Mouse (Mus musculus): ENCODE measurements around the gene Atl1. TPM values are rescaled to one million over a fixed set of nuclear protein-coding genes. Genes with fewer than 3 reads are reported as not detected.

The Atl1 gene
- polyA plus RNA-seq, 1 experiment from 2014 or later, result 147 TPM

GRCm38 (mm10) chr12:69891721-69892120 lies 693 bp upstream of the Atl1 start:
- Histone ChIP-seq H3K27ac (peak overlapping the region; percentile 97), H3K36me3 (replicated peaks; ENCODE audit: control insufficient read depth, insufficient read depth) (no peaks in the 10 kb centered on the region), H3K4me1 (replicated peaks; ENCODE audit: control insufficient read depth, insufficient read depth, low read length) (peaks cover 27% of the 10 kb centered on the region), H3K4me3 (replicated peaks; ENCODE audit: low read length) (peak overlapping the region; percentile 93), H3K27me3 (ENCODE audit: control insufficient read depth, insufficient read depth, low read length) (no peaks in the 10 kb centered on the region), H3K9ac (peak overlapping the region; percentile 95), H3K9me3 (ENCODE audit: control insufficient read depth, low read length) (no peaks in the 10 kb centered on the region), H3K4me2 (replicated peaks) (peak overlapping the region; percentile 89)
- ATAC-seq (ENCODE audit: low FRiP score) (no peak), DNase-seq (ENCODE audit: low spot score) (no peak)
- 48% methylated on average over 3 of the region's 3 CpGs for WGBS

- 65% methylated on average over 6 of the region's 6 CpGs for WGBS
- no peaks in the 10 kb centered on the region for H3K9me3 ChIP-seq (ENCODE audit: control insufficient read depth, low read length)
- H3K9ac ChIP-seq, result 0 out of 2 replicates have a peak overlapping the region, but pooled peaks have one; percentile 95
- DNase-seq (ENCODE audit: low spot score) (no peak), ATAC-seq (ENCODE audit: low FRiP score) (no peak)
- H3K27me3 ChIP-seq (ENCODE audit: control insufficient read depth, insufficient read depth, low read length), result no peaks in the 10 kb centered on the region
- no peaks in the 10 kb centered on the region for H3K36me3 ChIP-seq (replicated peaks; ENCODE audit: control insufficient read depth, insufficient read depth)
- no peak overlapping the region for H3K4me3 ChIP-seq (replicated peaks; ENCODE audit: low read length)
- H3K4me2 ChIP-seq (replicated peaks), result peak overlapping the region; percentile 89
- H3K4me1 ChIP-seq (replicated peaks; ENCODE audit: control insufficient read depth, insufficient read depth, low read length), result peaks cover 20% of the 10 kb centered on the region
- no peak overlapping the region for H3K27ac ChIP-seq
These were observed 1.5 kb downstream of the Atl1 start for GRCm38 (mm10) chr12:69893927-69894326.

DNA sequence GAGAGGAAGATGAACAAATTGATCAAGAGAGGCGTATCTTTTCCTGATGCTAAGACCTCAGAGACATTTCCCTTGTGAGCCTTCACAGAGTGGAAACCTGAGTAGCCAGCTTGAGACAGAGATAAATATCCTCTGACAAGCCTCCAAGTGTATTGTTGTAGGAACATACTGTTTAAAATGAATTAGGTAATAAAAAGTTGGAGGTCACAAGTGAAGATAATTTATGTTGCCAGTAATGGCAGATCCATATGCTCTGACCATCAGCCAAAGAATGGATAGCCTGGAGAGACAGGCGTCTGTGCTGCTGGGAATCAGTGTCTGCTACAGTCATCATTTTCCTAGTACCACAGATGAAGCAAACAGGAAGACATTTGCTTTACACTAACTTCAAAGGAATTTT lies 2.6 kb downstream of the Atl1 start:
- H3K9me3 ChIP-seq (ENCODE audit: control insufficient read depth, low read length), result no peaks in the 10 kb centered on the region
- ATAC-seq (ENCODE audit: low FRiP score), result no peak
- no peak overlapping the region for H3K4me2 ChIP-seq (replicated peaks)
- H3K27me3 ChIP-seq (ENCODE audit: control insufficient read depth, insufficient read depth, low read length), result no peaks in the 10 kb centered on the region
- no peak for DNase-seq (ENCODE audit: low spot score)
- no peaks in the 10 kb centered on the region for H3K36me3 ChIP-seq (replicated peaks; ENCODE audit: control insufficient read depth, insufficient read depth)
- H3K4me1 ChIP-seq (replicated peaks; ENCODE audit: control insufficient read depth, insufficient read depth, low read length), result peaks cover 16% of the 10 kb centered on the region
- H3K27ac ChIP-seq, result no peak overlapping the region
- no peak overlapping the region for H3K4me3 ChIP-seq (replicated peaks; ENCODE audit: low read length)
- no peak overlapping the region for H3K9ac ChIP-seq
- whole genome bisulfite sequencing, result 61% methylated on average over 2 of the region's 2 CpGs

DNA sequence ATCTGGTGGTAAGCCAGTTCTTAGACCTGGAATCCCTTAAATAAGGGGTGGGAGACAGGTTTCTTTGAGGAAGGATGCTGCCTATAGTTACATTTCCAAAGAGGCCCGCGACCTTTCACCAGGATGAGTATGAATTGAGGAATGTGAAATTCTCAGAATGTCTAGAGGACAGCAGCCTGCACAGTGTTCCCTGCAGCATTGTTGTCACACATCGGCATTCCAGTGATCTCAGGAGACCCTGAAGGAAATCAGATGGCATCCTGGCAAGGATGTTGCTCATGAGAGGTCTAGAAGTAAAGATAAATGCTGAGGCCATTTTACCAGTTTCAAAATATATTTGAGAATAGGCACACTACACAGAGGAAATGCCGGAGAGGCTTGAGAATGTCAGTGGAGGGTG lies 5.7 kb downstream of the Atl1 start:
- ATAC-seq (ENCODE audit: low FRiP score) (no peak), DNase-seq (ENCODE audit: low spot score) (no peak)
- Histone ChIP-seq H3K4me3 (replicated peaks; ENCODE audit: low read length) (no peak overlapping the region), H3K27me3 (ENCODE audit: control insufficient read depth, insufficient read depth, low read length) (no peaks in the 10 kb centered on the region), H3K4me1 (replicated peaks; ENCODE audit: control insufficient read depth, insufficient read depth, low read length) (no peaks in the 10 kb centered on the region; the same call in none of the 2 replicates), H3K9ac (no peak overlapping the region), H3K9me3 (ENCODE audit: control insufficient read depth, low read length) (no peaks in the 10 kb centered on the region), H3K4me2 (replicated peaks) (no peak overlapping the region), H3K36me3 (replicated peaks; ENCODE audit: control insufficient read depth, insufficient read depth) (no peaks in the 10 kb centered on the region), H3K27ac (no peak overlapping the region)
- 90% methylated on average over 4 of the region's 4 CpGs for WGBS

- Histone ChIP-seq H3K36me3 (replicated peaks; ENCODE audit: control insufficient read depth, insufficient read depth) (no peaks in the 10 kb centered on the region), H3K27me3 (ENCODE audit: control insufficient read depth, insufficient read depth, low read length) (no peaks in the 10 kb centered on the region), H3K9ac (no peak overlapping the region), H3K9me3 (ENCODE audit: control insufficient read depth, low read length) (no peaks in the 10 kb centered on the region), H3K4me3 (replicated peaks; ENCODE audit: low read length) (no peak overlapping the region), H3K27ac (no peak overlapping the region), H3K4me1 (replicated peaks; ENCODE audit: control insufficient read depth, insufficient read depth, low read length) (peaks cover 20% of the 10 kb centered on the region), H3K4me2 (replicated peaks) (no peak overlapping the region)
- DNase-seq (ENCODE audit: low spot score), result no peak
- WGBS, result 80% methylated on average over 2 of the region's 2 CpGs
- no peak for ATAC-seq (ENCODE audit: low FRiP score)
These were observed 12.6 kb downstream of the Atl1 start for GRCm38 (mm10) chr12:69904991-69905390.

DNA sequence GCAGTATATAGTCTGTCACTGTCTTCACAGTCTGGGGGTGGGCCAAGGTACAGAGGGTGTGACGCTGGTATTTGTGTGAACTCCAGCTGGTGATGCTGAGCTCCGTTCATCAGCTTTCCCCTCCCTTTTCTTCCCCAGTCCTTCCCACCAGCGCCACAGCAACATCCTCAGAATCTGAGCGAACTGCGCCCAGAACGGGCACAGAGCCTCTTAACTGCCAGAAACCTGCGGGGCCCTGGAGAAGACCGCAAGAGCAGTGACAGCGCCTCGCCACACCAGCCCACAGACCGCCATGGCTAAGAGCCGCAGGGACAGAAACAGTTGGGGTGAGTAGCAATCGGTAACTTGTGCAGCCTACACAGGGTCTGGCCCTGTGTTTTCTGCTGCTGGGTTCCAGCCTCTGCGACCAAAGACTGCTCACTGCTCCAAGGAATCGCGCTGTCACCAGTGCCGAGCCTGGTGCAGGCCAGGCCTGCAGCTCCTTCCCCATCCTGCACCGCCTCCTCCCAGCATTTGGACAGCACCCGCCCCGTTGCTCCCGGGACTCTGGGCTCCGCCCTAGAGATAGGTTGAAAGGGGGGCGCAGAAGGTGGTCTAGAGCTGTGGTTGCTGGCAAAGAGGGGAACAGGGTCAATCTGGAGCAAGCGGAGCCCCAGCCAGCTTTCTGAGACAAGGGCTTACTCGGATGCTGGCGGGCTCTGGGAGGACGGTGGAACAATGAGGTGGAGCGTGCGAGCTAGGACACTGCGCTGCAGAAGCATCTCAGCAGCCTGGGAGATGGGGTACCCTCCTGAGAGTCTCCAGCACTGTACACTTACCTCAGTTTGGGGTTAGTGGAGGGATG lies 15.5 kb downstream of the Atl1 start:
- H3K27me3 ChIP-seq (ENCODE audit: control insufficient read depth, insufficient read depth, low read length), result no peaks in the 10 kb centered on the region
- ATAC-seq (ENCODE audit: low FRiP score) (peak; percentile 89), DNase-seq (ENCODE audit: low spot score) (peak; percentile 76)
- 0 out of 2 replicates have a peak, but pooled peaks cover 3% of the 10 kb centered on the region for H3K36me3 ChIP-seq (replicated peaks; ENCODE audit: control insufficient read depth, insufficient read depth)
- H3K4me1 ChIP-seq (replicated peaks; ENCODE audit: control insufficient read depth, insufficient read depth, low read length), result peaks cover 23% of the 10 kb centered on the region
- no peaks in the 10 kb centered on the region for H3K9me3 ChIP-seq (ENCODE audit: control insufficient read depth, low read length)
- H3K4me3 ChIP-seq (replicated peaks; ENCODE audit: low read length), result peak overlapping the region; percentile 70
- H3K9ac ChIP-seq, result peak overlapping the region; percentile 96
- WGBS, result 2% methylated on average over 30 of the region's 30 CpGs
- peak overlapping the region; percentile 98 for H3K27ac ChIP-seq
- peak overlapping the region; percentile 65 for H3K4me2 ChIP-seq (replicated peaks)

GRCm38 (mm10) chr12:69908511-69908900 lies 16.1 kb downstream of the Atl1 start:
- H3K36me3 ChIP-seq (replicated peaks; ENCODE audit: control insufficient read depth, insufficient read depth), result 0 out of 2 replicates have a peak, but pooled peaks cover 3% of the 10 kb centered on the region
- peak; percentile 74 for DNase-seq (ENCODE audit: low spot score)
- H3K4me2 ChIP-seq (replicated peaks), result peak overlapping the region; percentile 65
- peak overlapping the region; percentile 70 for H3K4me3 ChIP-seq (replicated peaks; ENCODE audit: low read length)
- 19% methylated on average over 19 of the region's 19 CpGs for WGBS
- no peaks in the 10 kb centered on the region for H3K27me3 ChIP-seq (ENCODE audit: control insufficient read depth, insufficient read depth, low read length)
- peak overlapping the region; percentile 98 for H3K27ac ChIP-seq
- H3K4me1 ChIP-seq (replicated peaks; ENCODE audit: control insufficient read depth, insufficient read depth, low read length), result peaks cover 23% of the 10 kb centered on the region
- peak; percentile 83 for ATAC-seq (ENCODE audit: low FRiP score)
- H3K9me3 ChIP-seq (ENCODE audit: control insufficient read depth, low read length), result no peaks in the 10 kb centered on the region
- H3K9ac ChIP-seq, result peak overlapping the region; percentile 96

GRCm38 (mm10) chr12:69911906-69912305 lies 19.5 kb downstream of the Atl1 start:
- H3K27me3 ChIP-seq (ENCODE audit: control insufficient read depth, insufficient read depth, low read length), result no peaks in the 10 kb centered on the region
- 0 out of 2 replicates have a peak, but pooled peaks cover 3% of the 10 kb centered on the region for H3K36me3 ChIP-seq (replicated peaks; ENCODE audit: control insufficient read depth, insufficient read depth)
- H3K4me3 ChIP-seq (replicated peaks; ENCODE audit: low read length), result no peak overlapping the region
- no peak overlapping the region for H3K27ac ChIP-seq
- ATAC-seq (ENCODE audit: low FRiP score) (no peak), DNase-seq (ENCODE audit: low spot score) (no peak)
- 92% methylated on average over 7 of the region's 7 CpGs for WGBS
- H3K9ac ChIP-seq, result no peak overlapping the region
- H3K4me2 ChIP-seq (replicated peaks), result no peak overlapping the region
- H3K9me3 ChIP-seq (ENCODE audit: control insufficient read depth, low read length), result no peaks in the 10 kb centered on the region
- H3K4me1 ChIP-seq (replicated peaks; ENCODE audit: control insufficient read depth, insufficient read depth, low read length), result peaks cover 20% of the 10 kb centered on the region

- Histone ChIP-seq H3K4me1 (replicated peaks; ENCODE audit: control insufficient read depth, insufficient read depth, low read length) (peaks cover 14% of the 10 kb centered on the region), H3K9me3 (ENCODE audit: control insufficient read depth, low read length) (no peaks in the 10 kb centered on the region), H3K4me2 (replicated peaks) (no peak overlapping the region), H3K27me3 (ENCODE audit: control insufficient read depth, insufficient read depth, low read length) (no peaks in the 10 kb centered on the region), H3K27ac (no peak overlapping the region), H3K9ac (no peak overlapping the region), H3K36me3 (replicated peaks; ENCODE audit: control insufficient read depth, insufficient read depth) (0 out of 2 replicates have a peak, but pooled peaks cover 3% of the 10 kb centered on the region), H3K4me3 (replicated peaks; ENCODE audit: low read length) (no peak overlapping the region)
- DNase-seq (ENCODE audit: low spot score), result no peak
- no peak for ATAC-seq (ENCODE audit: low FRiP score)
- 93% methylated on average over 7 of the region's 7 CpGs for WGBS
These were observed 20.3 kb downstream of the Atl1 start for GRCm38 (mm10) chr12:69912737-69913136.
